Mouse (Mus musculus): ENCODE results near the gene Tnfaip8l2.
"Not testable (repeated sequence)": the region's sequence is repeated elsewhere in the genome, so short reads cannot be mapped to it uniquely, and the experiment has no call there.

Tnfaip8l2 gene

DNA sequence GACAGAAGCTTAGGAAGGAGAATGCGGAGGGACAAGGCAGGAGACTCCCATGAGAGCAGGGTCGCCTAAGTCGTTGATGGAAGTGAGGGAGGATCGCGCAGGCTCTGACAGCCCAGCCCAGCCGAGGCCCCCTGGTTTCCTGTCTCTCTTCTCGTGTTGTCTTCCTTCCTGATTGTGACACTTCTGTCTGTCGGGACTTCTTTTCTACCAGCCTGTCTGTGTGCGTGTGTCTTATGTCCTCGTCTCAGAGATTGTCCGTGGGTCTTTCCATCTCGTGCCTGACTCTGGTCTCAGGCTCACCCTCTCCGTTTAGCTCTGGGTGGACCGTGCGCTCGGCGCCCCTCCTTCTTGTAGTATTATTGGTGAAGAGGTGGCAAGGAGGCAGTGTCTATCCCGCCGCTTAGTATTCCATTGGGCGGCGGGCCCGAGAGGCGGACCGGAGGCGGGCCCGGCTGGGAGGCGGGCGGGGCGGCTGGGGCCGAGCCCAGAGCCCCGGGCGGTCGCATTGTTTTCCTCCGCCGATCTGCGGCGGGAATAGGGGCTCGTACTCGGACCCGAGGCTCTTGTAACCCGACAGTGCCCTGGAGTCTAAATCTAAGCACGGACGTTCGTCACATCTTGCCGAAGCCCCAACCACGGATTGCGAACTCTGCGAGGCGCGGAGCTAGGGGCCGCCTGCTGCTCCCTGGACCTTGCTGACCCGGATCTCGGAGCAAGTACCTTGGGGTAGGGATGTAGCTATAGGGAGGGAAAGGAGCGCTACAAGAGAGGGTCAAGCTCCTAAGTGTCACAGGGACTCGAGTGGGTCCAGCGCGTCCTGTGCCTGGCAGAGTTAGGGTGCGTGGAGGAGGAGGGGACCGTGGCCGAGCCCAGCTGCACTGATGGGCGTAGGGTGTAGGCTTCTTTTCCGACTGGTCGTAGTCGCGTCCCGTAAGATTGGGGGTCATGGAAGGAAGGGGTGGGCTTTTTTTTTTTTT lies 18.1 kb upstream of the Tnfaip8l2 start, which contains the start of gene Sema6c:
TSS of gene Sema6c (plus strand) at position 471 of the 977 bp plus-strand sequence.
- in situ Hi-C loops (cut with MboI): no loop called here

DNA sequence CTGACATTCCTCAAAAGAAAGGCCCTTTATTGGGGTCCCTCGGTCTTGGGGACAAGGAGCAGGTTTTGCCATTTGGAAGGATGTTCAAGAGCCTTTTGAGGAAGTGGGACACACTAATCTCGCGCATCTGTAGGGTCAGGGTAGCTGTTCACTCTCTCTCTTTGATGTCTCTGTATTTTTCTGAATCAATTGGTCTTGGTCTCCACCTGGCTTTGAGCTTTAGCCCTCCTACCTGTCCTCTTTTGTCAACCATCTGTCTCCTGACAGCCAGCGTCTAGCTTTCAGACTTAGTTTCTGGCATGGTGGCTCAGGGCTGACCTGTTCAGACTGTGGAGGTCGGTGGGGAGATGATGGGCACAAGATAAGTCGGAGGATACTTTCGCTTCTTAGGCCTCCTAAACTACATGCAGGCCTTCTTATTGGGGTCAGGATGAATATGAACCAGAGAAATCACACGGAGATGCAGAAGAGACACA lies 17.4 kb upstream of the Tnfaip8l2 start:
- in situ Hi-C loops (cut with MboI): no loop called here

DNA sequence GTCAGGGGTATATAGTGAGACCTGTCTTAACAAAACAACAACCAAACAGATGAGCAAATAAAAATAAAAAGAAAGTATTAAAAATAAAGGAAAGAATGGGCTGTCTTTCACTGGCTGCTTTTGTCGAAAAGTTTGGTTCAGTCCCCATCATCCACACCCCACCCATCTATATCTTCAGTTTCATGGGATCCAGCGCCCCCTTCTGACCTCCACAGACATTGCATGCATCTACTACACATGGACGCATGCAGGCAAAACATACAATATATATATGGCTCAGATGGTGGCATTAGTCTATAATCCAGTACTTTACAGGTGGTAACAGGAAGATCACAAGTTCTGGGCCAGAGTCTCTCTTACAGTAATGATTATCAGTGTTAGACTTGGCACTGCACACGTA lies 11.7 kb upstream of the Tnfaip8l2 start:
- in situ Hi-C loops (cut with MboI): no loop called here

DNA sequence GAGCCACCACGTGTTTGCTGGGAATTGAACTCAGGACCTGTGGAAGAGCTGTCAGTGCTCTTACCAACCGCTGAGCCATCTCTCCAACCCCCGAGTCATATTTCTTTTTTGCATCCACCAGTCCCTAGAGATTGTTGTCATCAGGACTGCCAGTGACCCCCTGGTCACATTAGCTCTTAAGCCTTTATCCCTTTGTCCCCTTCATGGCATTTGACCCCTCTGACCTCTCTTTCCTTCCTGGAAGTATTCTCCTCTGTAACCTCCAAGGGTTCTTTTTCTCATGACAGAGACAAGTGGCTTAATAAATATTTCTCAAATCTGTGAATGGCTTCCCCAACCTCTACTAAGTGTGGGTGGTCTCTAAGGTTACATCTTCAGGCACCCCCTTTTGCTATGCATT lies 5.8 kb upstream of the Tnfaip8l2 start:
- in situ Hi-C loops (cut with MboI): no loop called here

DNA sequence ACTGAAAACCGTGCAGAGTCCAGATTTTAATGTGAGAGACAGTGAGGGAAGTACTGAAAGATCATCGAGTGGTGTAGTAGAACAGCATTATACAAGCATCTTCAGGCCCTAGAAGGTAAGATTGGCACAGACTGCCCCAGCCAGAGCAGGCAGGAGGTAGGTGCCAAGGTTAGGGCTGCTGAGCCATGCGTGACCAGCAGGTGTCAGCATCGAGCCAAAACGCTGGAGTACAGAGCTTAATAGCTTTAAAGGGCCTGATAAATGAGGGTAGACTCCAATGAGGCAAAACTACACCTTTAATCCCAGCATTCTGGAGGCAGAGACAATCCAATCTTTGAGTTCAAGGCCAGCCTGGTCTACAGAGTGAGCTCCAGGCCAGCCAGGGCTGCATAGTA lies 454 bp upstream of the Tnfaip8l2 start:
- in situ Hi-C loops (cut with MboI): no loop called here

DNA sequence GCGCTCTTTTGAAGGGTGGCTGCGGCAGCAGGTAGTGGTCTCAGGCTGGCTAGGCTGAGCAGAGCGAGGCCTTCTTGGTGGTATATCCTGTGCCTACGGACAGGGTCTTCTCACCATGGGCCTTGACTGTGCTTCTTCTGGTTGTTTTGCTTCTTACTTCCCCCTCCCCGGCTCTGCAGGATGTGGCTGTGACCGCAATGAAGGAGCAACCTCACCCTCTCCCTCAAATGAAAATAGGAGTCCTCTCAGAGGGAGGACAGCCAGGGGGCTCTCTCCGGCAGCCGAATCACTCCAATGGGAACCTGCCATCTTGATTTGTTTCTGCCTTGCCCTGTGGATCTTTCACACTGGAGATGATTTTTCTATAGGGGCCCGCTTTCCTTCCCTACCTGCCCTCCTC lies 686 bp downstream of the Tnfaip8l2 start:
- in situ Hi-C loops (cut with MboI): no loop called here

DNA sequence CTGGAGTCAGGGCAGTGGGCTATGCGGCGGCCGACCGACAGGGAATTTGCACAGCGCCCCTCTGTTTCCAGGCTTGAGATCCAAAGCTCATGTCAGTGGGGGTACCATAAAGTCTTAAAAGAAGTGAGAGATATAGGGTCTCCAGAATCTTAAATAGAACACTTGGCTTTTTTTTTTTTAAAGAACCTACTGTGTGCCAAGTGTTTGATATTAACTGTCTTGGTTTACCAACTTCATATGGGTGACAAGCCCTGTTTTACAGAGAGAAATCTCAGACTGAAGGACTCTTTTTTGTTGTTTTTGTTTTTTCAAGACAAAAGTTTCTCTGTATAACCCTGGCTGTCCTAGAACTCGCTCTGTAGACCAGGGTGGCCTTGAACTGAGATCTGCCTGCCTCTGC lies 1.4 kb downstream of the Tnfaip8l2 start:
- in situ Hi-C loops (cut with MboI): no loop called here

DNA sequence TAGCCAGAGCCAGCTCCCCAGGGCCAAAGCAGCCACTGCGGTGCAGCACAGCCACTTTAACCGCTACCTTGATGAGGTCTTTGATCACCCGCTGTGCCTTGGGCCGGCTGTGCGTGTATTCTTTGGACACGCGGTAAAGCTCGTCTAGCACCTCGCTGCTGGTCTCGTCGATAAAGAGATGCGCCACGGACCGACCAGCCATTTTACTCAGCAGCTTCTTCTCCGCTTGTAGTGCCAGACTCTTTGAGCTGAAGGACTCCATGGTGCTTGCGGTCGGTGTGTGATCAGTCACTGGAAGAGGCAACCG lies 1.9 kb downstream of the Tnfaip8l2 start:
- in situ Hi-C loops (cut with MboI): no loop called here

DNA sequence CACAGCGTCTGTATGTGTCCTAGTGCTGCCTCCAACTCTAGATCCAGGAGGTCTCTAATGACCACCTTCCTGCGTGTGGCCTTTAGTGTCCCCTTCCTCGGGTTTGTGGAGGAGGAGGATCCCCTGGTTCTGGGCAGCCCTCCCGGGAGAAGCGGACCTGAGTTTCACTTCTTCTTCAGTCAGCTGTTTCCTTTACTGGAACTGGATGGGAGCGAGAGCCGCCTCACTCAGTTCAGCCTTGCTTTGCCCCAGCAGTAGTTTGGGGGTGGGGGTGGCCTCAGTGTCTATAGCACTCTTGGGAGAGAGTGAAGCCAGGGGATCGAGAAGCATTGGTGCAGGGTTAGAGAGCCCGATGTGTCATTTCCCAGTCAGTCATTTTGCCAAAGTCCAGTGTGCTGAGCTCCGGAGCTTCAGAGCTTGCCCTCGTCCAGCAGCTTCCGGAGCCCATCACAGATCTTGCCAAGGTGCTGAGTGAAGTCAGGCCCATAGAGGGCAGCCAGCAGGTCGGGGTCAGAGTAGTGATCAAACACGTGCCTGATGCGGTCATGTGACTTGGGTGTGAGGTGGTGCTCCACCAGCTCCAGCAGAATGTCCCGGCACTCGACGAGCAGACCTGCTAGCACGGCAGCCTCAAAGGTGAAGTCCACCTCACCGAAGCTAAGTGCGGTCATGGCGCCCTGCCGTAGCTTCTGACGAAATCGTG lies 2.4 kb downstream of the Tnfaip8l2 start:
- in situ Hi-C loops (cut with MboI): no loop called here

DNA sequence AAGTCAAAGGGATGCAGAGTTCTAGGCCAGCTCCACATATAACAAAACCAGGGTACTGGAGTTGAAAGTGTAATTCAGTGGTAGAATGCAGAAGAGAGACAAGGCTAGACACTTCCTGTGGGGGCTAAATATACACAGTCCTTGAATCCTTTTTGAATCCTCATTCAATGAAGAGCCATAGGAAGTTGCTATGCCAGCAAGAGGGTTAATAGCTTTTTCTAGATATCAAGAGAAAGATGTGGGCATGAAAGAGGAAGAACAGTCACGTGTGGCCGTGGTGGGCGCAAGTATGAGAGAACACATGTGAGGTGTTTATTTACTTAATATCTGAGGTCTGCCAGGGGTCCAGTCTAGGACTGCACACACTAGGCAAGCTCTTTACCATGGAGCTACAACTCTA lies 5.8 kb downstream of the Tnfaip8l2 start:
- in situ Hi-C loops (cut with MboI): no loop called here

DNA sequence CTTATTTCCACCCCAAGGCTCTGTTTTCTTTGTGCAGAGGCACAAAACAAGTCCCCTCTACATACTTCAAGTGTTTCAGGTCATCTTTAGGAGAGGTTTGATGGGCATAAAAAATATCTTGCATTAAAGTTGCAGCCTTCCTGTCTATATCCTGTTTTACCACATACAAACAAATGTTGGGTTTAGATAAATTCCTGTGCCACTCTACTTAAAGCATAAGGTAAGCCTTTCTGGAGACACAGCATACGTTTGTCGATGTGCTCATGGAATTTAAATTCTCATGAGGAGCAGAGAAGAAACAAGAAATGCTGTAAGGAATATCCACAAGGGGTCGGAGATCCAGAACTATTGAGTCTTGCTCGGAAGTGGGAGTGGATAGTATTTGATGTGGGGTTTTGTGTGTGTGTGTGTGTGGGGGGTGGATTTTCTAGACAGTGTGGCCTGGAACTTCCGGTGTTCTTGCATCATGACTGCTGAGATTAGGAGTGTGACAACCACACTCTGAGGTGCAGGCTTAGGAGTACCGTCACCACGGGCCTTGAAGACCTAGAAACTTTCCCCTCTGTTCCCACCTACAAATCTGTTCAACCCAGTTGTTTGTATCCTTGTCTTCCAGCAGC lies 6.6 kb downstream of the Tnfaip8l2 start:
- in situ Hi-C loops (cut with MboI): no loop called here

DNA sequence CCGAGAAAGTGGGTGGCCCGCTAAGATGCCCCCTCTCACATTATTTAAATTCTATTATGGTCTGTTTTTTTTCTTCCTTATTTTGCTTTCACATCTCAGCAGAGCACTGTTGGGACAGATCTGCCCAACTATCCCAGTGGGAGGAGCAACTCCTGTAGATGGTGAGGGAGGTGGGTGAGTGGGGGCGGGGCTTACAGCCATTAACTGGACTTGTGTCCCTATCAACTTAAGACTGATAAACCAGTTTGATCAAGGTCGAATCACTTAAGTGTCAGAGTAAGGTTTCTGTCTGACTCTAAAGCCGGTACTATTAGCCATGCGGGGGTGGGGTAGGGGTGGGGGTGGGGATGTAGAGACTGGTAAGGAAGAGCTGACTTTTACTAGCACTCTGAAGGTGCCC lies 7.1 kb downstream of the Tnfaip8l2 start:
- in situ Hi-C loops (cut with MboI): no loop called here

DNA sequence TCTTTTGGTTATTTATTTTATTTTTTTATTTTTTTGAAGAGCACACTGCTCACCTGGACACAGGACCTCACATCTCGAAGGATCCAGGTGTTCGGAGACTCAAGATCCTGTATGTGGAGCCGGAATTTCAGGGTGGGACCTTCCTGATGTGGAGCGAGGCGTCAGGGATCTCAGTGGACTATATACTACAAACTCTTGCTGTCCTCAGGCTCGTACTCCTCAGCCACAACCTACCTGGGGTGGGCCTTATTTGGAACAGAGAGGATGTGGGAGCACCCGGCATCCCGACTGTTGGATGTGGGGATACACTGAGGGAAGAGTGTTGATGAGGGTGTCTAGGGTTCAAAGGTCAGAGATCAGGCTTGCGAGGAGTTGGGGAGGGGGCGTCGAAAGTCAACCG lies 8.0 kb downstream of the Tnfaip8l2 start:
- in situ Hi-C loops (cut with MboI): not testable (repeated sequence)

DNA sequence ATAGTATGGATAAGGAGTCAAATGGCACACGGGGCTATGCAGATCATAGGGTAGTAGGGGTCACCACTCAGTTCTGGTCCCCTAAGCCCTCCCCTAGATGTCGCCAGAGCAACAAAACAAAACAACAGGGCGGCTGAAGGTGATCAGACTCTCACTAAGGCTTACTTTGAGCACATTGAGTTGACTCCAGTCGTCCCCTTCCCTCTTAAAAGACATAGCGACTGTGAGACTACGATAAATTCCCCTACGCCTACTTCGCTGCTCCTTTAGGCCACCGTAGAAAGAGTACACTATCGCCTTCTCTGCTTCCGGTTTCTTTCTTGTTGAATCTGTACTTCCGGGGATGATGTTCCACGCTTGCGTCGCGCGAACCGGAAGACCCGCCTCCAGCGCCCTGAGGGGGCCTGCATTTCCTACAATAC lies 8.5 kb downstream of the Tnfaip8l2 start, which contains the start of the genes Scnm1 and Lysmd1:
TSS of gene Scnm1 (minus strand) at position 332 of the 422 bp plus-strand sequence.
TSS of gene Lysmd1 (plus strand) at position 409 of the 422 bp plus-strand sequence.
- in situ Hi-C loops (cut with MboI): no loop called here

DNA sequence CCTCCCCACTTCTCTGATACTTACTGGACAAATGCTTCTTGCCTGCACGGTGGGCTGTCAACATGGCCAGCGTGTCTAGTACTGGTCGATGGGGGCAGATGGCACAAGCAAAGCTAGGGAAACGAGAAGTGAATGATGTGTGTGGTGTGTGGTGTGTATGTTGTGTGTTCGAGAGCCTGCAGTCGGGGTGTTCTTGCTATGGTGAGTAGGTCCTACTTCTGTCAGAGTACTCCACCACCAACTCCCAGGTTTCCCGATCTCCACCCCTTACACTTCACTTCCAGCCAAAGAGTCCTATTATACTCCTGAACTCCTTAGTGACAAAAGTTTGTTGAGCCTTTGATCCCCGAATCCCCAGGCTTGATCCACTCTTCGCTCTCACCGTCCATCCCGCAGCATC lies 9.0 kb downstream of the Tnfaip8l2 start:
- in situ Hi-C loops (cut with MboI): no loop called here

DNA sequence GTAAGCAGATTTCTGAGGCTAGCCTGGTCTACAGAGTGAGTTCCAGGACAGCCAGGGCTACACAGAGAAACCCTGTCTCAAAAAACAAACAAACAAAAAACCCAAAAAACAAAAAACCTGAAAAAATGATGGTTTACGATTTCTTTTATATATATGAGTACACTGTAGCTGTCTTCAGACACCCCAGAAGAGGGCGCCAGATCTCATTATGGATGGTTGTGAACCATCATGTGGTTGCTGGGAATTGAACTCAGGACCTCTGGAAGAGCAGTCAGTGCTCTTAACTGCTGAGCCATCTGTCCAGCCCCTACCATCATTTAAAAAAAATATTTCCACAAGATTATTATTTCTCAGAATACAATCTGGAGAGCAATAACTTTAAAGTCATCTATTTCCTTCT lies 9.8 kb downstream of the Tnfaip8l2 start:
- in situ Hi-C loops (cut with MboI): not testable (repeated sequence)

DNA sequence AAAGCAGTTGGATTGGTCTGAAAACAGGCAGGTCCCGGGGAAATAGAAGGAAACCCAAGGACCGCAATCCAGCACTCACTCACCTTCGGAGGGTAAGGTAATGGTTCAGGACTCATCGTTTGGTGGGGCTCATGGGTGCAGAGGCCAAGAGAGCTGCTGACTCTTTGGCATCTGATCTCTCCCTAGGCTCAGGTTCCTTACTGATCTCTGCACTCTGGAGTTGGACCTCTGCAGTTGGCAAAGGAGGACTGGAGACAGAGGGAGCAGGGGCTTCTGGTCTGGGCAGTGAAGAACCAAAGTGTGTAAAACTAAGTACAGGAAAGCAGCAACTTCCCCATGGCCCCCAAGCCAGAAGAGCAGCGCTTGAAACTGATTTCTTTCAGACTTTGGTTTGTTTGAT lies 12.1 kb downstream of the Tnfaip8l2 start:
- in situ Hi-C loops (cut with MboI): no loop called here

DNA sequence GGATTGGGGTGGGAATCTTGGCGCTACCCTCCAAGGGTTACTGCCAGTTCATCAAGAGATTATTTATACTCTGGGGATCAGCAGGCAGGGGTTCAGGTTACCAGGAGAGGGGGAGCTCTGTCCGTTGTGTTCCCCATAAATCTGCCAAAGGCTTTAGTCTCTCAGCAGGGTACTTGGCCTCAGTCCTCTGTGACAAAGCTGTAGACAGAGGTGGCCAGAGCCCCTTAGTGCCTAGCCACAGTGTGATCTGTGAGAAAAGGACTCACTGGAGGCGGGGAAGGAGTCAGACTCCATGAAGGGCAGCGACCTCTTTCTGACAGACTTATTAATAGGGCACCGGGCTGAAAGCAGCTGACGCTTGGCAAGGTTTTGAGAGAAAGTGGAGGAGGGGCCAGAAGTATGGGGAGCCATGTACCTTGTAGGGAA lies 12.9 kb downstream of the Tnfaip8l2 start:
- in situ Hi-C loops (cut with MboI): no loop called here

DNA sequence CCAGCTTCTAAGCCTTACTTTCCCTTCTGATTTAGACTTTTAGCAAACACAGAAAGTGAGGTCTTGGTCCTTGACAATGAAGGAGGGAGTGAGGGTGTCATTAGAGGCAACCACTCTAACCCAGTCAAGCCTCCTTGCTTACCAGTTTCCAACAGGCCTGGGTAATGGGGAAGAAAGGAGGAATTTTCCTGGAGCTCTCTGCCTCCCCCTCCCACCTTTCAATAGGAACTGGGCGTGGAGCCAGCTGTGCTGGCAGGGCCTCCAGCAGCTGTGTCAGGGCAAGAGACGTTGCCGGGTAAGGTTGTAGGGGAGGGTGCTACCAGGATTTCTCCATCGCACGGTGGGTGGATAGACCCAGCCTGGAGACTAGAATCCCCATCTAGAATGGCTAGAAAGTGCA lies 17.2 kb downstream of the Tnfaip8l2 start:
- in situ Hi-C loops (cut with MboI): no loop called here

DNA sequence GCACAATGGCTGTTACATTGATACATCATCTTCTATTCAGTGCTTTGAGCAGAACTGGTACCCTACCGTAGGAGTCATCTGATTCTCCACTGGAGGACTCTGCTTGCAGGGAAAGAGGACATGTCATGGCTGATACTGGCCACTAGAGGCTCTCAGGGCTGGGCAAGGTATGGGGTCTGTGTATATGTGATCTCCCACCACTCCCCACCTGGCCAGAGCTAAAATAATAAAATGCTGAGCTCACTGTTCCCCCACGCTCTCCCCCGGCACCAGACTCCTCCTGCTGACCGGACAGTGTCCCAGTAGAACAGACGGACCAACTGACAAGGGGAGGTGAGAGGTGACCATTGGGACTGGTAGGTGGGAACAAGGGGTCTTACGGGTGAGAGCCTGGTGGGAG lies 17.9 kb downstream of the Tnfaip8l2 start, which contains the start of gene Tmod4:
TSS of gene Tmod4 (plus strand) at position 231 of the 400 bp plus-strand sequence.
- in situ Hi-C loops (cut with MboI): no loop called here

DNA sequence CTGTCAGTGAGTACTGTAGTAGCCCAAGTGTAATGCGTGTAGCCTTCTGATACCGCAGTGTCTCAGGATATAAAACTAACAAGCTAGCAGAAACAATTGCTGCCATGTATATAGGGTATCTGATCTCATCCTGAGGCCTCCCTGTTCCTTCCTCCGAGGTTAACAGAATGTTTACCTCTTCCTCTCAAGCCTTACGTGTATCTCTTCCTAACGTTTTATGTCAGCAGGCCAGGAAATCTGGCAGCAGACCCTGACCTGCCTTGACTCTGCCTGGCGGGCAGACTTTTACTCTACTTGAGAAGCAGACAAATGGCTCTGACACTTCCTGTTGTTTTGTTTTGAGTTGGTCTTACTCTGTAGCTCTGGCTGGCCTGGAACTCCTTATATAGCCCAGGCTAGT lies 20.6 kb downstream of the Tnfaip8l2 start:
- in situ Hi-C loops (cut with MboI): no loop called here

DNA sequence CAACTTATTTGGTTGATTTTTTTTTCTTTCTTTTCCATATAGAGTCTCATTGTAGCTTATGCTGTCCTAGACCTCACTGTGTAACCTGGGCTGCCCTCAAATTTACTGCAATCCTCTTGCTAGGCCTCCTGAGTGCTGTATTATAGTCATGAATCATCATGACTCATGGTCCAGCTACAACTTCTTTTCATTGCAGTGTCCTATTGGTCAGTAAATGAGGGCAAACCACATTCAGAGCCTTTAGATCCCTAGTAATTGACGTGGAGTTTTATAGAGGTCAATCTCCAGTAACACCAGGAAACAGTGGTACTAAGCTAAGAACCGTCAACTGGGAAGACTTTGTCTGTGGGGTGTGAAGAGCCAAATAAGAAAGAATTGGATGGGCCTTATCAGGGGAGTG lies 24.4 kb downstream of the Tnfaip8l2 start:
- in situ Hi-C loops (cut with MboI): no loop called here
